Mouse (Mus musculus) frontal cortex, adult 2 months (tissue): ENCODE measurements at regions not wholly inside any gene's neighbourhood (a gene's known extent, or its start where the extent isn't known, plus 50 kb on each side); places are given as distances from the start of the nearest gene placed in this dataset.

Experiments
- DNase-seq, 2 experiments: peaks; one replicate each; pipeline ENCODE4 v3.0.0; 2022; ENCODE audit warnings: low spot score in 1 of 2; ENCODE audit errors: extremely low spot score in 1 of 2

DNA sequence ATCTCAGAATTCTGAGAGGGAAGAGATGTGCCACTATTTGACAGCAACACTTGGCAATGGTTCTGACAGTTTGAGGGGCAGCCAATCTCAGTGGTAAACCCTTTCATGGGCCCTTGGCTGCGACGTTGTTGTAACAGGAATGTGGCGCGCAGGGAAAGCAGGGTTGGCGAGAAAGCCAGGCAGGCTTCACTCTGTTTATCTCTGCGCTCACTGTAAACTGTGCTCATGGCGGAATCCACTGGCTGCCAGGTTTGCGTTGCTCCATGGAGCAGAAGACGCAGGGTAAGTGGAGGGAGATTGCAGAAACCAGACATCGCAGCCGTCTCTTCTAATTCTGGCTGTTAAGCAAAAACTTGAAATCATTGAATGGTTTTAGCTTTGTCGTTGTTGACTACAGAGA, 465.9 kb upstream of the Pou3f3 start:
- DNase-seq = no peak

DNA sequence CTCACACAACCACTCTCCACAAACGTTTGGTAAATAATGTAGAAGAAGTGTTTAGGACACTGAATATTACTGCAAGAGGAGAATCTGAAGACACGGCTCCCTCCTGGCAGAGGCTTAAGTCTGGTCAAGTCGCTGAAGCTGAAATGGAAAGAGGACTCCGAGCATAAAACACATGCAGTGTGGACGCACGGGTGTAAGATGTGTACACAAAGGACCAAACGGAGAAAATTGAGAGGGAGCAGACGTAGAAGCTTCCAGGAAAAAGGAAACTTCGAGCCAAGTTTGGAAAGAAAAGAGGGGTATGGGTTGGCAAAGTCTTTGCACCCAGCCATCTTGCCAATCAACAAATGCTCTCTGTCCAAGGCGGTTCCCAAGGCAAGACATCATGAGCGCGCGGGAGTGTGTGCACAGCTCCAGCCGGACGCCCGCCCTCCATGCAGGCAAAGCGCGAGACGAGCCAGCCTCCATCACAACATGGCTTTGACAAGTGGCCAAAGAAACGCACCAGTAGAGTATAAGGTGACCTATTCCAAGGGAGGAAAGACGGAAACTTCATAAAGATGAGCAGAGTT, 465.0 kb upstream of the Pou3f3 start:
- no peak for DNase-seq

DNA sequence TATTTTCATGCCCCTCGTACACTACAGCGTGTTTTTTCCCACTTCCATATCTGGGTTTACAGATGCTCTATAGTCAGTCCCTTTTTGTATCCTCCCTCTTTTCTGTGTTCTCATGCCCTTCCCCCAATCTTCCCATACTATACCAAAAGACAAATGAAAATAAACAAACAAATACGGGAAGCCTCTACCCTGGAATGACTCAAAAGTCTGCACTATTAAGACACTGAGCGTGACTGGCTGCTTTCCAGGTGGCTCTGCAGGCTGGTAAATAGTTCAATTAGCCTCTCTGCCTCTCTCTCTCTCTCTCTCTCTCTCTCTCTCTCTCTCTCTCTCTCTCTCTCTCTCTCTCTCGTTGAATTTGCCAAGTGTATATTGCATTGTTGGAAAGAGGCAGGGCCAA, 464.5 kb upstream of the Pou3f3 start:
- DNase-seq = no peak

DNA sequence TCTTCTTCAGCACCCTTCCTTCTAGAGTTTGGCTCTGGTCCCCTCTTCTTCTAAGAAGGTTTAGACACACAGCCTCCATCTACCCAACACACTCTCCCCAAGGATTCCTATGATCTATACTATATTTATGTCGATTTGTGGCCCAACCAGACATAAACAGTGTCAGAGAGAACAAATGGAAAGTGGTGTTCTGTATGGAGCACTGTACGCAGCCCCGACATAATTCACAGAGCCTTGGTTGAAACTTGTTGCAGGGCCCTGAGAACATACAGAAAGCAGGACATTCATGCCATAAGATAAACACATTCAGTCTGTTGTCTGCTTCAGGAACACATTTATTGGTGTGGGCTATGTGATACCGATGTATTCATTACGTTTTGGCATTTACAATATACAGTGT, 463.7 kb upstream of the Pou3f3 start:
- DNase-seq = no peak

DNA sequence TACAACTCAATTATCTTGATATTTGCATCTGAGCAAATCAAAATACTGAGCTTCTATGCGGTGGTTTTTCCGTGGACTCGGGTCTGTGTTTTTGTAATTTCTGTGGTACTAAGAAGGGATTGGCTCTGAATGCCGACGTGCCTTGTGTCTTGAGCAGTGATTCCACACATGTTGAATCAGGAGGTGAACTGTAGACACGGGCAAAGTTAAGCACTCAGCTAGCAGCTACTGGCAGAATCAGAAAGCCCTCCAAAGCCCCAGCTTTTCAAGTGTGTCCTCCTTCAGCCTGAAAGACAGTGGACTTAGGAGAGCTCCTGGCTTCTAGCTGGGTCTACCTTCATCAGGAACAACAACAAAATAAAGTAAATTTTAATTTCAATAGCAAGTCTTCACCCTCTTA, 462.9 kb upstream of the Pou3f3 start:
- no peak for DNase-seq

DNA sequence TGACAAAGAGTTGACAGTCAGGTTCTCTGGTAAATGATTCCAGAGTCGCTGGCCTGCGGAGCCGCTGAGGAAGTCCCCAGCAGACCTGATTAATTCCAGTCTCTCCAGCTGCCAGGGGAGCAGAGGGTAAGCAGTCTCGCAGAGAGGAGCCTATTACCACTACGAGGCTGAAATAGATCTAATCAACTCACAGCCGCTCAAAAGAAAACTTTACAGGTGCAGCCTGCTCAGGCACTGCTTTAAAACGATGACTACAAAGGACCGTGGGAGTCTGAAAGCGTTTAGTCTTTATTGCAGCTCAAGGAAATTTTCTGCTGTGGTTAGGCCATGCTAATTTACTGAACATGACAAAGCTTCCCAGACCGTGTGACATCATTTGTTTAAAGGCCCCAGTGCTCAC, 462.3 kb upstream of the Pou3f3 start:
- DNase-seq = no peak

DNA sequence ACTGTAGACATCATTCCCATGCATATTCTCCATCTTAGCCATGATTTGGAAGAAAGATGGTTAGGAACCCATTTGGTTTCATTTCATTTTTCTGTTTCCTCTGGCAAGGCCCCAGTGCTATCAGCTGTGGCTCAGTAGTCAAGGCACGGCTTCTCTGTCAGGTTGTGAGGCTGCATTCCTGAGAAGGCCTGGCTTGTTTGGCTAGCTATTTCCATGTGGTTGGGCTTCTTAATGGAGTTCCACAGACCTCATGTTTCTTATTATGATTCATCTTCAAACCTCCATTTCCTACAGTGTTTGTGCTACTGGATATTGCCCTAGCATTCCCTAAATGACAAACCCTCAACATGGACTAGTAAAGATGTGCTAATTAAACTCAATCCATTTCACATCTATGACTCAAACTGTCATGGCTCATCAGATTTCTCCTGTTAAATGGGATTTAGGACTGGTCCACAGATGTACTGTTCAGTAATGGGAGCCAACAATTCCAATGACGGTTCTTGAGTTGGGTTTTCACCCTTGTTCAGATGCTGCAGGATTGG, 459.0 kb upstream of the Pou3f3 start:
- no peak for DNase-seq

DNA sequence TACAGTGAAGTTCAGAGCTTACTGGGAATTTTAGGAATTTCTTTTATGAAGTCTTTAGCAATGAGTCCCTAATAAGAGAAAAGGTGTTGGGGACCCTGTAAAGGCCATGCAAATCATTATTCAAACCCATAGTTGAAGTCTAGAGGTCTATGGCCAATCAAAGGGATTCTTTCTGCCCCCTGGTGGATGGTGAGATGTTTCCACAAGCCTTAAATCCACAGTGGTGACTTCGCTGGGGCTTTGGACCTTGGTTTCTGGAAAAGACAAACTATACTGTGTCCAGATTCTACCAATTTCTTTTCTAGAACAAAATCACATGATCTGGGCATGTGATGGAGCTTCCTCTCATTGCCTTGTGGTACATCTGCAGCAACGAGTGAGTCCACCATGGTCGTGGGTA, 457.2 kb upstream of the Pou3f3 start:
- DNase-seq = peak in 1 of 2 experiments; percentile 47

DNA sequence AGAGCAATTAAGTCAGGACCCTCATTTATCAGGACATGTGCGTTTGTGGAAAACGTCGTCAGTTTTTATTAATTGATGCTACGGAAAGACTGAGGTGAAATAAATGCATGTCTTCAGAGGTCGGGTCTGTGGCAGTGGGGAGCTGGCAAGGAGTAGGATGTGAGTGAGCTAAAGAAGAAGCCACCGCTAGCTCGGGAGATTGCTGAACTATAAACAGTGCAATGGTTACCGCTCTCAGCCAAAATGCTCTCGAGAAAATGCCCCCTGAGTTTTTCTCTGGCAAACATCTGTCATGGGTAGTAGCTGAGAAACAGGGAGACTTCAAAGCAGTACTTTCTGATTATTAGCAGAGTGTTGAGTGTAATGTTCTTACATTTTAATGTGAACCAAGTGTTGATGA, 454.4 kb upstream of the Pou3f3 start:
- no peak for DNase-seq

DNA sequence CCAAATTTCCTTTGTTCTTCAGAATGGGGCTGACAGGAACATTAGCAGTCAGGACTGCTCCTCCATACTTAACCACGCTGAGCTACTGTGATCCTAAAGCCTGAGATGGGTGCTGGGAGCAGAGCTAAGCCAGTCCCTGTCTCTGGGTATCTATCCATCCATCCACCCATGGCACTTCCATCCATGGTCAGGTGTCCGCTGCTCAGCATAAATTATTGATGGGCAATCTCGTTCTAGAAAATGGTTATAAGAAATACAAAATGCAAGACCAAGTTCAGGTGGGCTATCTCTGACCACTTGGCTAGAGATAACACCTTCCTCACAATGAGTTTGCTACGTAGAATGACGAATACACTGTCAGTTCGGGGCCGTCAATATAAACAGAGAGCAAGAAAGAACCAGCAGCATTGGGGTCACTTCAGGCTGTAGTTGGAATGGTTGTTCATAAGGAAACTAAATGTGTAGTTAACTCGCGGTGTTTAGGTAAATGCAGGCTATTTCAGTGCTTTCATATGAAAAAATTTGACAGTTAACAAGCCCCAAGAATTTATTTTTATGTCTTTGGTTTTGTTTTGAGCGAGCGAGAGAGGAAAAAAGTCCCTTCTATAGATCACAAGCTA, 453.9 kb upstream of the Pou3f3 start:
- no peak for DNase-seq

DNA sequence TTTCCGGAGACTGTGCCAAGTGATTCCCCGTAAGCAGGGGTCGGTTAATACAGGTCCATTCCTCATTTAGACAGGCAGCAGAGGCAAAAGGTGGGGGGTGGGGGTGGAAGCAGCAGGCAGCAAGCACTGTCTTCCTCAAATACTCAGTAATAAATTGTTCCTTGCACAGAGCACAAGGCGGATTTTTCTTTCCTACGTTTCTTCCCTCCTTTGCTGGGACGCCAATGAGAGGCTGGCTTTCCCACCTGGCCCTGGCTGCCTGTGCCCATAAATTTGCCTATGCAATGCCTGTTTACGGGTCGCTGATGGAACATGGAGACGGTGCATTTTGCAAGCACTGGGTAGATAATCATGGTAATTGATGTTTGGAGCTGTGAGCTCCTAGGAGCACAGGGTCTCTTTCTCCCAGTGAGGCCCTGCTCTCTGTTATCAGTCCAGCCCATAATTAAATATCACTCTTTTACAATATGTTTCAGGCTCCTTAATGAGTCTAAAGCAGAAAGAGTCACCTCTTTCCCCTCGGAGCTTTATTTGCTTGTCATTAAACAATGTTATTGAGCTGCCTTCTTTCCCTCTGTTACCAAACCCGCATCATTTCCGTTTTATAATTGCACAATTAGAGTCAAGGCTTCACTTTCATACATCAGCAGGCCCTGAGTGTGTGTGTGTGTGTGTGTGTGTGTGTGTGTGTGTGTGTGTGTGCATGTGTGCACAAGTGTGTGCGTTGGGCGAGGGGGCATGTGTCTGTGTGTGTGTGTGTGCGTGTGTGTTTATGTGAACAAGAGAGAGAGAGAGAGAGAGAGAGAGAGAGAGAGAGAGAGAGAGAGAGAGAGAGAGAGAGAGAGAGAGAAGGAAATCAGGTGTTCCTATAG, 452.7 kb upstream of the Pou3f3 start:
- no peak for DNase-seq

DNA sequence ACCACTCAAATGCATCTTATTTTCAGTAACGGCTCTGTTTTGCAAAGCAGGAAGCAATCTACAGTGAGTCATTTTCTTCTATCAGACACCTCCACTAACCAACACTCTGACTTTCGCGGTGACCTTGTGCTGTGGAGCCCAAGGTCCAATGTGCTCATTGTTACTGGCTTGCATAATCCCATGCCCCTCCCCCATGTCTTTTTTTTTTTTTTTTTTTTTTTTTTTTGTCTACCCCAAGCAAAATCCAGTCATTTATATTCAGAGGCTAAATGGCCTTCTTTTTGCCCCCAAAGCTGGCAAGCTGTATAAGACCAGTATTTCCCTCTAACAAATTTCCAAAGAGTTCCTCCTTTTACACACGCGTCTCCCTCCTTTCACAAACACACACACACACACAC, 452.1 kb upstream of the Pou3f3 start:
- no peak for DNase-seq

DNA sequence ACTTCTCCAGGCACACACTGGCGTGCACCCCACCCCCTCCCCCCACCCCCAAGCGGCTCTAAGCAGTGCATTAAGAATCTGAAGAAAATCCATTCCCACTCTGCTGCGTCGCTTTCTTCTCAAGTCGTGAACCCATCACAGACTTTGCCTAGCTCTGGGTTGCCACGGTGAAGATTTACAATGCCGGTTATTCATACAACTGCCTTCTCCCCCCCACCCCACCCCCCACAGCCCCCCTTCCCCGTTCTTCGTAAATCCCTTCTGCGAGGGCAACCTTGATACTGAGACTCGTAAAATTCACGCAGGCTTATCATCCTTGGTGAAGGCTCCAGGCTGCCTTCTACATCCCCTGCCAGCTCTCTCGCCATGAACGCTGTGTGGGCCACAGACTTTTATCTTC, 451.7 kb upstream of the Pou3f3 start:
- DNase-seq = no peak

DNA sequence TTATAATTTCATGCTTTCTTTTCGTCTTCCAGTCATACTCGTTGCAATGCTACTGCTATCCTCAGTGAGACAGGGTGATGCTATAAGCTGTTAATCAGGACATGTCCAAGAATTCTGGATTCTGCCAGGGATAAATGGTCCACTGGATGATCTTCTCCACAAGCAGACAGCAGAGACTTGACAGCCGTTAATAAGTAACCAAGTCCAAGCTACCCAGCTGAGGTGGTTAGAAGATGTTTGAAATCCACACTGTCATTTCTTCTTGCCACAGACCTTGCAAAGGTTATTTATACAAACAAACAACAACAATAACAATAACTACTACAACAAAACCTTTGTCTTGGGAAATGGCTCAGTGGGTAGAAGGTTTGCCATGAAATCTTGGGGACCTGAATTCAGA, 443.2 kb upstream of the Pou3f3 start:
- no peak for DNase-seq

DNA sequence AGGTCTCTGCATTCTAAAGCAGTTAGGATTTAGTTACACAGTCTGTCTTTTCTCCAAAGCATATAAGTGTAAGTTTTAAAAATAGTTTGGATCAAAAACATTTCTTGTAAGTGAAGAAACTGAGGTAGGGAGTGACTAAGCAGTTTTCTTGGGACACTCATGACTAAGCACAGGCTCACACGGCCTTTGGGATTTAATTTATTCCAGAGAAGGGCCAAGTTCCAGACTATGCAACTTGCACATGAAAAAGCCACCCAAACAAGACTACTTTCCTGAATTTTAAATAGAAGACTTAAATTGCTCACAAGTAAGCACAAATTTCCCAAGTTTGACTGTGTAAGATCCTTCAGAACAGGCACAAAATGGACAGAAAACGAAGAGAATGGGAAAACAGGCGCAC, 441.8 kb upstream of the Pou3f3 start:
- peak in 1 of 2 experiments; percentile 71 for DNase-seq

DNA sequence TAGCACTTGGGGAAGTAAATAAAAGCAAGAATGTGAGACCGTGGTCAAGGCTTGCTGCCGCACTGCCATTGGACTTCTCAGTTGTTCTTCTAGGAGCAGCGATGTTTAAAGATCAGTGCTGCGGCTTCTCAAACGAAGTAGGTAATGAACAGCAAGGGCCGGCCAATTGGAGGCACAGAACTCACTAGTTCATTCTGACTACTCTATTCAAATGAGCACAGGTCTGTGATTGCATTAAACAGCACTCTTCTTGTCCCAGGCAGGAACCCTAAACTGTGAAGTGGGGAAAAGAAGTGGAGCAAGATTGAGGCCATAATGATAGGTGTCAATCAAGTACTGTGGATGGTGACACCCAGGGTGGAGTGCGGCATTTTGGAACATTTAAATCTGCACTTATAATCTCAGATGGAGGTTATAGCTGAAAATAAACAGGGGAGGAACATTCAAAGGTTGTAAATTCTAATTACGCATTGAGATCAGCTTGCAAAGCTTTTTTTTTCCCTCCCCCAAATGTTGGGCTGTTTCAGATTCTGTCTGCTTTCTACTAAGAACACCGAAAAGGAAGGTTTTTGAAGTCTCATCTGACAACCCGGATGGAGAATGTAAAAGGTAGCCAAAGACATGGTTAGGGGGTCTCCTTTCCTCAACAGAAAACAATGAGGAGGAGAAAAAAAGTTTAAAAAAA, 438.5 kb upstream of the Pou3f3 start:
- DNase-seq = no peak

DNA sequence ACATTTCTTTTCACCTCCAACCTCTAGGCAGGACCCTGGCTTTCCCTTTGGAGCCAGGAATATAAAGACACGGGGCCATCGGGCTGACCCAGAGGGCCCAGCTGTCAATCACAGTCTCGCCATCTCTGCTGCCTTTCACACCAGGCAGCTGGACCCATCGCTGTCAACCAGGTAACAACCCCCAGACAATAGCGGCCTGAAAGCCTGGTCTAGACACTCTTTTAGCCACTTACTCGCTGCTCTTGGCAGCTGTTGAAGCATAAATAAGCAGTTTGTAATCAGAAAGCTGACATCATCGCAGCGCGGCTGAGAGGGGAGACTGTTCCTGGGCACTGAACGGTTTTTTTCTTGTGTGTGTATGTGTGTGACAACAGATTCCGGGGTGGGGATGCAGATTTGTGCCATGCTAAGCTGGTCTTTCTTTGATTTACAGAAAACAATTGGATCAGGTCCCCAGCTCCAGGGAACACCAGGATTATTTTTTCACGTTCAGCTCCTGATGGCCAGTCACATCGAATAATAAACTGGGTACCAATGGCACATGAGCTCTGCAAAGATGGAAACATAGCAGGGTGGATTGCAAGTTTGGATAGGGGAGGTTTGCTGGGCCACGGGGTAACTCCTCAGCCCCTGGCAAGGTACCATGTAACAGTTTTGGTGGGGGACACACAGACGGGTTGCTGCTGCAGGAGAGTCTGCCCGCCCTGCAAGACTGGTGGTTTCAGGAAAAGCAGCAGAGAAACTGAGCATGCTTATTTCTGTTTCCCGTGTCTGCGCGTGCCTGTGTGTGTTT, 437.6 kb upstream of the Pou3f3 start:
- peak in 1 of 2 experiments; percentile 51 for DNase-seq

DNA sequence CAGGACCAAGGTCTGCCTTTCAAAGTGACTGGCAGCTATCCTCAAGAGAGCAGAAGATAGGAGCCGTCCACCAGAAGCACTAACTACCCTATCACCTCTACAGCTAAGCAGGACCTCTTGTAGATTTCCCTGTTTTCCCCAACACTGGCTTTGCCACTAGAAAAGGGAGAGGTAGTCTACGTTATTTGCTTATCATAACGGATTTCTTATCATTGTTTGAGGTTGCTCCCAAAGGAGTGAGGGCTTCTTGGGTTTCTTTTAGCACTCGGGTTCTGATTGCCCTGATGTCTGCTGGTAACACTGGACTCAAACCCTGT, 437.0 kb upstream of the Pou3f3 start:
- no peak for DNase-seq

DNA sequence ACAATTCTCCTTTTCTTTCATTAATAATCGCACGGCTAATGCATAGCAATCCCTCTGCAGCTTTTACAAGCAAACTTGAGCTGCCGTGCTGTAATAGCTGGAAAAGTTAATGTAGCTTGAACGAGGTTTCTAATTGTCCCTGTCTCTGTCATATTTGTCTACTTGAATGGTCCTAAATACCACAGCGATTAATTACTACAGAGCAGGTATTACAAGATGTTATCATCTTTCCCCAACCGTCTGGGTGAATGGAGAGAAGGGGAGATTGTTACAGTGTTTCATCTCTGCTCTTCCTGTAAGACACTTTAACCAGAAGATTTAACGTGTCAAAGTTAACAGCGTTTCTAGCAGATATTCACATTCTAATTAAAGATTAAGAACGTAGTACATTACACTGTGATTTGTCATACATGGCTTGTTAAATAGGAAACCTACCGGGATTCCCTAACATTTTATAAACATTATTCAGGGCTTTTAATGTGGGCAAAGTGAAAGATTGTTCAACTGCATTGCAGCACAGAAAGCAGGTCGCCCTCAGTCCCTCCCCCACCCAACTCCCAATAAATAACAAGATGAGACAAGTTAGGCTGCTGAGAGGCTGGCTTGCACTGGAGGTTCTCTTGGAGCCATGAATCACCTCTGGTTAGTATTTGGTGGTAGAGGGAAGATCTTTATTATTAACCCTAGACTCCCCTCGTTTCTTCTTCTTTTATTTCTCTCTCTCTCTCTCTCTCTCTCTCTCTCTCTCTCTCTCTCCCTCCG, 436.2 kb upstream of the Pou3f3 start:
- peak in 1 of 2 experiments; percentile 48 for DNase-seq
